Mouse (Mus musculus) intestine, embryonic 16.5 days (tissue): ENCODE data around the gene BC053393. TPM values are rescaled to one million over a fixed set of nuclear protein-coding genes. Genes with fewer than 3 reads are reported as not detected.

Experiments
- ATAC-seq: fragments of 200-750 bp; cut with Nextera tagmentation; 2 replicates; pipeline ENCODE4 v1.8.0; 2017; ENCODE audit warnings: moderate TSS enrichment, moderate library complexity
- H3K27ac ChIP-seq: fragments of 300-500 bp; sonication (generic); 2 replicates; pipeline ENCODE4 v1.5.1; 2014; ENCODE audit warnings: mild to moderate bottlenecking, low read length
- H3K27me3 ChIP-seq: fragments of 300-500 bp; sonication (generic); replicated peaks from 2 replicates; pipeline ENCODE4 v1.6.1; 2014; ENCODE audit warnings: low read length, control low read depth, mixed read lengths; ENCODE audit not compliant: control insufficient read depth, insufficient read depth
- H3K36me3 ChIP-seq: fragments of 300-500 bp; sonication (generic); 2 replicates; pipeline ENCODE4 v1.6.1; 2014; ENCODE audit warnings: low read length, control low read depth; ENCODE audit not compliant: control insufficient read depth, insufficient read depth
- H3K4me1 ChIP-seq: fragments of 300-500 bp; sonication (generic); 2 replicates; pipeline ENCODE4 v1.6.1; 2014; ENCODE audit warnings: low read length, control low read depth, mixed read lengths; ENCODE audit not compliant: control insufficient read depth, insufficient read depth
- H3K4me2 ChIP-seq: fragments of 300-500 bp; sonication (generic); 2 replicates; pipeline ENCODE4 v1.6.1; 2014; ENCODE audit warnings: low read depth, low read length, control low read depth
- H3K4me3 ChIP-seq: fragments of 300-500 bp; sonication (generic); 2 replicates; pipeline ENCODE4 v1.5.1; 2014; ENCODE audit warnings: mild to moderate bottlenecking, low read length
- H3K9ac ChIP-seq: fragments of 300-500 bp; sonication (generic); 2 replicates; pipeline ENCODE4 v1.6.1; 2014; ENCODE audit warnings: low read depth, low read length
- H3K9me3 ChIP-seq: fragments of 300-500 bp; sonication (generic); 2 replicates; pipeline ENCODE4 v1.6.1; 2016; ENCODE audit warnings: low read length, control low read depth; ENCODE audit not compliant: control insufficient read depth
- WGBS: fragments of 180-500 bp; shearing (Covaris S2); extraction: QIAGEN DNeasy Blood & Tissue Kit; methylation state at CpG from one replicate; pipeline ENCODE4 v1.1.7; 2014; 5-methylcytosine and 5-hydroxymethylcytosine counted together
- polyA plus RNA-seq: library from polyadenylated mRNA; unstranded; fragments of >200 nt; fragmentation: Nextera tagmentation; extraction: Ambion mirVana; gene quantifications from 2 replicates; pipeline ENCODE4 v1.2.1, GENCODE M21; 2015

The BC053393 gene
- polyA plus RNA-seq, 1 experiment from 2014 or later = not detected

DNA sequence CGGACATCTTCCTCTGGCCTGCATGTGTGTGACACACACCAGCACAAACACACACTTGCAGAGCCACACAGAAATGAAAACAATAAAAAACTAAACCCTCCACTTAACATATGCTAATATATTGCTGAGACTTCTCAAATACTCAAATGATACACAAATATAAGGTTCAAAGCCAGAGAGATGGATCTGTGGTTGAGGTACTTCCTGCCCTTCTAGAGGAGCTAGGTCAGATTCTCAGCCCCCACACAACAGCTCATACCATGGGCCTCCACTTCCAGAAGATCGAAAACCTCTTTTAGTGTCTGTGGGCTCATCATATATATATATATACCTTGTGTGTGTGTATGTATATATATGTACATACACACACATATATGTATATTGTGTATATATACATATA is 5.4 kb upstream of the BC053393 start:
- H3K9ac ChIP-seq = no peak overlapping the region
- no peak overlapping the region for H3K27ac ChIP-seq
- ATAC-seq = no peak
- 92% methylated on average over 2 of the region's 2 CpGs for WGBS
- H3K4me1 ChIP-seq = no peaks in the 10 kb centered on the region
- H3K27me3 ChIP-seq = no peaks in the 10 kb centered on the region
- no peak overlapping the region for H3K4me3 ChIP-seq
- H3K4me2 ChIP-seq = no peak overlapping the region
- H3K36me3 ChIP-seq = no peaks in the 10 kb centered on the region
- no peaks in the 10 kb centered on the region for H3K9me3 ChIP-seq

DNA sequence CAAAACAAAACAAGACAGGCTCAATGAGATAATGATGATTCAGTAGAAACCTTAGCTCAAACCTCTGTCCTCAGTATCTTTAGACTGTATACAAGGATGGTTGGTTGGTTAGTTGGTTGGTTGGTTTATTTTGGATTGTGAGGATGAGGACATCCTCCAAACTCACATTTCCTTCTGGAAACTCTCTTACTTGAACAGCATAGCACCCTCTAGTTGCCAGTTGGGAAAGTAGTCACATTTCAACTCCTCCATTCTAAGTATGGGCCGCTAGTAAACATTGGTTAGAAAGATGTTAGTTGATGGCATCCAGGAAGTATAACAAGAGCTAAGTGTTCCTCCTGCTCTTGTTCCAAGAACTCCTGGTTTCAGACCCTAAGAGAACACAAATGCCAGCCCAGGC is 2.2 kb upstream of the BC053393 start:
- ATAC-seq = no peak
- H3K27ac ChIP-seq = no peak overlapping the region

DNA sequence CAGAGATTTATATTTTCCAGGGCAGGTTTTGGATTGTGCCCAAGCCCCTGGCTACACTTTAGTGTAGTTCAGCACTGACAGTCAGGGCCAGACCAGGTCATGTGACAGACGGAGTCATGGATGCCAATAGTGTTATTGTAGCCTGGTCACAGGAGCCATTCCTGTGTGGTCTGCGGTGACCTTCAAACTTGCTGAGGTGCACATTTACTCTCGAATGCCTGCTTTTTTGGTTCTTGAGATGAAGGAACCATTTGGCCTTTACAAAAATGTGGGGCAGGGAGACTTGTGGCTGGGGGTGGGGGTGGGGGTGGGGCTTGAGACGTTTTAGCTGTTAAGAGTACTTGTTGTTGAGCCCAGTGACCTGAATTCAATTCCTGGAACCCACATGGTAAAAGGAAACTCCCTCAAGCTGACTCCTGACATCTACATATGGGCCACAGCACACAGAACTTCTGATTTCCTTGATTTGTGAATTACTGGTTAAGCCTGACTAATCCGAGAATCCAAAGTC is 7.5 kb downstream of the BC053393 start:
- Histone ChIP-seq H3K9ac (no peak overlapping the region), H3K27ac (no peak overlapping the region), H3K4me2 (no peak overlapping the region), H3K27me3 (no peaks in the 10 kb centered on the region), H3K9me3 (no peaks in the 10 kb centered on the region), H3K4me3 (no peak overlapping the region), H3K36me3 (no peaks in the 10 kb centered on the region), H3K4me1 (no peaks in the 10 kb centered on the region)
- WGBS = 50% methylated on average over 5 of the region's 5 CpGs
- 0 out of 2 replicates have a peak, but pooled peaks have one; percentile 48 for ATAC-seq

More for the DNA sequence above, 2.2 kb upstream of the BC053393 start:
- Histone ChIP-seq H3K36me3 (no peaks in the 10 kb centered on the region), H3K27me3 (no peaks in the 10 kb centered on the region), H3K9ac (no peak overlapping the region), H3K9me3 (no peaks in the 10 kb centered on the region), H3K4me2 (no peak overlapping the region), H3K4me3 (no peak overlapping the region), H3K4me1 (no peaks in the 10 kb centered on the region)
- 82% methylated on average over 1 of the region's 1 CpGs for WGBS

DNA sequence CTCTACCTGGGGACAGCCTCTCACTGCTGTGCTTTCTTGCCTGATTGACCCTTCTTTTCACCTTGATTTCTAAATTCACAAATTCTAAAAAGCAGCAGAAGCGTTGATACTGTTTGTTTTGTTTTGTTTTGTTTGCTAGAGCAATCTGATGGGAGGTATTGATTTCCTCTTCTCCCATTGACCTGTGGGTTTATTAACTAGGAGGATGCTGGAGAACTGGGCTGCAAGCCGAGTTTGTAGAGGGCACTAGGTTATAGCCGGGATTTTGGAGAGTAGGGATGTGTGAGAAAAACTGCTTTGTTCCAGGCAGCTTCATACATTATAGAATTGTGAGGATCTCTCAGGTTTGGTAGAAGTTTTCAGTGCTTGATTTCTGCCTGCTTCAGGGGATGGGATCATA is 9.1 kb downstream of the BC053393 start:
- H3K4me2 ChIP-seq = no peak overlapping the region
- H3K27me3 ChIP-seq = no peaks in the 10 kb centered on the region
- 64% methylated on average over 3 of the region's 3 CpGs for WGBS

DNA sequence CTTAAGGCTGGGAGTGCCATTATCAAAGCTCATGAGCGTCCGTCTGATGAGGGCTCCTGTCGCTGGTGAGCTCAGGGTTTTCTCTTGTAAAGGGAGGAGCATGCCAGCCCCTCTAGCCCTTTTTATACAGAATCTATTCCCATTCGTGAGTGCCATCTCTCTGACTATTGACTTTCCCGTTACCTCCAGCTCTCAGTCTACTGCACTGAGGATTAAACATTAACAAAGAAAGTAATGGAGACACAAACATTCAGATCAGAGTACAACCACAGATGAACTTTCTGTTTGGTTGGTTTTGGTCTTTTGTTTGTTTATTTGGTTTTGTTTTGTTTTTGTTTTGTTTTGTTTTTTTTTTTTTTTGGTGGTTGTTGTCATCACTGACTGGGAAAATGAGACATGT is 11.4 kb downstream of the BC053393 start:
- no peak for ATAC-seq
- WGBS = 67% methylated on average over 5 of the region's 5 CpGs

More for the DNA sequence above, 9.1 kb downstream of the BC053393 start:
- no peak overlapping the region for H3K27ac ChIP-seq
- H3K9me3 ChIP-seq = no peaks in the 10 kb centered on the region
- H3K9ac ChIP-seq = no peak overlapping the region
- no peak overlapping the region for H3K4me3 ChIP-seq
- ATAC-seq = no peak
- H3K4me1 ChIP-seq = no peaks in the 10 kb centered on the region
- no peaks in the 10 kb centered on the region for H3K36me3 ChIP-seq

DNA sequence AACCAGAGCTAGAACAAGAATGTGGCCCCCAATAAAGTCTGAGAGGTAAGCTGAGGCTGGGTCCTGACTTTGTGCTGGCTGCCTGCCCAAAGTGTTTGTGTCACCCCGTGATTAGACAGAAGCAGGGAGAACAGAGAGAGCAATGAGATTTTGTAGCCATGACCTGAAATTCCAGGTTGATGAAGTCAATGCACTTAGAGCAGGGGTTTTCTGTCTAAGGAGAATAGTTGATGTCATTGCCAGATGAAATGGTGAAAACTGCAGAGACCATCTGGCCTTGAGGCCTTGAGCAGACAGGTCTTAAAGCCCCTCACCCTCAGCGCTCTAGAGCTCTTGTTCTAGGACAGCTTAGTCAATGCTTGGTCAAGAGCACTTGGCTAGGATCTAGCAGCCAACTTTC is 21.1 kb downstream of the BC053393 start:
- Histone ChIP-seq H3K9ac (no peak overlapping the region), H3K27ac (no peak overlapping the region), H3K4me2 (no peak overlapping the region), H3K36me3 (no peaks in the 10 kb centered on the region), H3K4me1 (no peaks in the 10 kb centered on the region), H3K27me3 (no peaks in the 10 kb centered on the region), H3K4me3 (no peak overlapping the region), H3K9me3 (no peaks in the 10 kb centered on the region)
- no peak for ATAC-seq
- 69% methylated on average over 2 of the region's 2 CpGs for WGBS

More for the DNA sequence above, 11.4 kb downstream of the BC053393 start:
- no peaks in the 10 kb centered on the region for H3K4me1 ChIP-seq
- H3K4me2 ChIP-seq = no peak overlapping the region
- H3K9ac ChIP-seq = no peak overlapping the region
- no peaks in the 10 kb centered on the region for H3K9me3 ChIP-seq
- H3K27me3 ChIP-seq = no peaks in the 10 kb centered on the region
- no peak overlapping the region for H3K27ac ChIP-seq
- H3K36me3 ChIP-seq = no peaks in the 10 kb centered on the region
- no peak overlapping the region for H3K4me3 ChIP-seq

DNA sequence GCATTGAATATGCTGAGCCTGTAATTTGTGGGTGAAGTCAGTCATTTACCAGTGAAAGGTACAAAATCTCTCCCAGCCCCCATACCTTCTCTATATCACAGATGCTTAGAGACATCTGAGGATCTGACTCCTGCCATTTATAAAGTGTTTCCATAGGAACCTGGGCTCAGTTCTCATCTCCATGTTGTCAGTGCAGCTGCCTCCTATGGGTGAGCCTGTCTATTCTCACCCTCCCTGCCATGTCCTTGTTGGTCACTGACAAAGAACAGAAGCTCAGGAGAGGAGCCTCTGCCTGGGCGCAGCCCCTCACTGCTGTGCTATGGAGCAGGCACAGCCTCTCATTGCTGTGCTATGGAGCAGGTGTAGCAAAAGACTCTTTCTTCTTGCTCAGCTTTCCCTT is 48.6 kb downstream of the BC053393 start:
- Histone ChIP-seq H3K27ac (no peak overlapping the region), H3K4me3 (no peak overlapping the region), H3K9ac (no peak overlapping the region), H3K36me3 (no peaks in the 10 kb centered on the region), H3K4me1 (no peaks in the 10 kb centered on the region), H3K4me2 (no peak overlapping the region), H3K27me3 (no peaks in the 10 kb centered on the region), H3K9me3 (no peaks in the 10 kb centered on the region)
- WGBS = 76% methylated on average over 1 of the region's 1 CpGs
- no peak for ATAC-seq

DNA sequence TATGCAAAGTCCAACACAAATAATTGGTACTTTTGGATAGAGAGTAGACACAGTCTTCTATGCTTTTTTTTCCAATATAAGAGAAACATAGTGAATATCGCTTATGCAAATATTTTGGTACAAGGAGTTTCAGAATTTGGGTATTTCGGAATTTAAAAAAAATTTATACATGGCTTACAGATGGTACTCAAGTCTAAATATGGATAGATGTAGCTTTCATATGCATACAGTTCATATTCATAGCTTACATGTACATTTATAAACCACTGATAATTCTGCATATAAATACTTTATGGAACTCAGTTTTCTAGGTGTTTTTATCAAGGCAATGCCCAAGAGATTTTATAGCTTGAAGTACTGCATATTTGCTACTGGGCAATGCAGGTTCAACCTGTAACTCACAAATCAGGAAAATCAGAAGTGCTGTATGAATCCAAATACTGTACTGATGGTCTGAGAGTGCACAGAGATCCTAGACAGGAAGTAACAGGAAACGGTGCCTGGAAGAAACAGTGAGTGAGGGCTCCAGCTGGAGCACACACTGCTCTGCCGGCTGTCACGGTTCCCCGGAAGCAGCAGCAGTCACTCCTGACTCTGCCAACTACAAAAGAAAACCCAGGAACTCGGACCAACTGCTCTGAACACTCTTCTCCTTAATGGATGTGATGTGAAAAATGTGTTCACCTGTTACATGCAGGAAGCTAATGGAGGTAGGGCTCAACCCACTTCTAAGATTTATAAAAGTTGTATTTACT is 49.3 kb downstream of the BC053393 start:
- H3K36me3 ChIP-seq = no peaks in the 10 kb centered on the region
- no peak for ATAC-seq
- H3K4me3 ChIP-seq = no peak overlapping the region
- H3K4me1 ChIP-seq = no peaks in the 10 kb centered on the region
- no peaks in the 10 kb centered on the region for H3K27me3 ChIP-seq
- H3K9me3 ChIP-seq = no peaks in the 10 kb centered on the region
- H3K27ac ChIP-seq = no peak overlapping the region
- WGBS = 53% methylated on average over 7 of the region's 7 CpGs
- no peak overlapping the region for H3K9ac ChIP-seq
- H3K4me2 ChIP-seq = no peak overlapping the region

DNA sequence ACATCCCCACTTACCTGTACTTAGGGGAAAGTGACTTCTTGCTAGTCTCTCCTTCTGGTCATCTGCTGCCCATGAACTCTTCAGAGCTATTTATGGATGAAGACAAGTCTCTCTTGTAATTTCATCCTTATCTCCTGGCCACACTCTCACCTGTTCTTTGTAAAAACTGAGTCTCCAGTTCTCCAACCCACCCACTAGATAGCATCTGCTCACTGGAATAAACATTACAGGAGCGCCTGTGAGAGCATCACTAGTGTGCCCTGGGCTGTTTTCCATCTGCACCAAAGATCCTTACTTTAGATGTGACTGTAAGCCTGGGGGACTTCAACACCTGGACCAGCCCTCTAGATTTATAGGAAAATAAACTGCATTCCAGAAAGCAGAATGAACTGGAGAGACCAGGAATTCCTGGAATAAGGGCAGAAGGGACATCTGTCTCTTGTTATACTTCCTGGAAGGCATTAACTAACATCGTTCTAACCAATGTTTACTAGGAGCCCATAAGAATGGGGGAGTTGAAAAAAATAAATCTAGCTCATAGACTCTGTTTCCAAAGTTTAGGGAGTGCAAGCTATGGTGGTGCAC is 58.0 kb downstream of the BC053393 start, which contains the start of gene Dppa1:
Gene Dppa1, minus strand, starts transcription at position 51 of the 585 bp plus-strand sequence.
- no peak within 1 kb of the TSS for H3K27ac ChIP-seq
- no peaks in the 10 kb centered on the region for H3K27me3 ChIP-seq
- no peak within 1 kb of the TSS for H3K9ac ChIP-seq
- no peaks in the 10 kb centered on the region for H3K36me3 ChIP-seq
- no peak within 1 kb of the TSS for H3K4me2 ChIP-seq
- 50% methylated on average over 2 of the region's 2 CpGs for WGBS
- H3K4me3 ChIP-seq = no peak within 1 kb of the TSS
- H3K4me1 ChIP-seq = no peaks in the 10 kb centered on the region
- no peak for ATAC-seq
- H3K9me3 ChIP-seq = no peaks in the 10 kb centered on the region
